Mouse (Mus musculus) skeletal muscle tissue, adult 2 months (tissue): ENCODE data around the gene Chek2.

Experiments used
- DNase-seq: peaks from one replicate; pipeline ENCODE4 v3.0.0-alpha.2; 2012; ENCODE audit warnings: low read depth, low spot score

Gene Chek2

DNA sequence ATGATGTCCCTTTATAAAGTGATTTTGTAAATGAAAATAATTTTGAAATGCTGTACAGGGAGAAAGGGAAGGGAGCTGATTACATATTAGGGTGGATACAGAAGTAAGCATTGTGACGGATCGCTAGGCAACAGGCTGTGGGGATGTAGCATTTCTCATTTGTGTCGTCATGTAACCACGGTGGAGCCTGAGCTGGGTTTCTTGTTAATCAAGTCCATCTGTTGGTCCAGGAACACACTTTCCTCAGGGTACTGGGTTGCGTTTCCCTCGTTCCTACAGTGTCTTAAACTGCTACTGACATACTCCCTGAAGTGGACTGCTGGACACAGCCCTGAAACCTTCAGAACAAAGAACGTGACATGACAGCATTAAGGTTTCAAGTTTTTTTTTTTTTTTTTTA is 58.4 kb downstream of the Chek2 start:
- peak; percentile 58 for DNase-seq

DNA sequence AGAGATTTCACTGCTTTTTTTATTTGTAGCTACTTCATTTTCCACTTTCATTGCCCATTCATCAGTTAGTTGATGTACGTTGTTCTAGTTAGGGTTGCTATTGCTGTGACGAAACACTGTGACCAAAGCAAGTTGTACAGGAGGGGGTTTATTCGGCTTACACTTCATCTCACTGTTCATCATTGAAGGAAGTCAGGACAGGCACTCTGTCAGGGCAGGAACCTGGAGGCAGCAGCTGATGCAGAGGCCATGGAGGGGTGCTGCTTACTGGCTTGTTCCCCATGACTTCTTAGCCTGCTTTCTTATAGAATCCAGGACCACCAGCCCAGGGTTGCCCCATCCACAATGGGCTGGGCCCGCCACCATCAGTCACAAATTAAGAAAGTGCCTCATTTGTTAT is 59.0 kb downstream of the Chek2 start:
- no peak for DNase-seq

DNA sequence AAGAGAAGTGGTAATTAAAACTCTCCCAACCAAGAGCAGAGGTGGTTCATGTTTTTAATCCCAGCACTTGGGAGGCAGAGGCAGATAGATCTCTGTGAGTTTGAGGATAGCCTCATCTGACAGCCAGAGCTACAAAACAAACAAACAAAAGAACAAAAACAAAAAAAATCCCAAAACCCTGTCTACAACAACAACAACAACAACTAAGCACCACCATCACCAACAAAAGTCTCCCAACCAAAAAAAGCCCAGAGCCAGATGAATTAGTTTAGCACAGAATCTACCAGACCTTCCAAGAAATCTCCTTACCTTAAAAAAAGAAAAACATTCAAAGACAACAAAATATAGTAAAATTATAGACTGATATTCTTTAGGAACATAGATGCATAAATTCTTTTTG is 60.6 kb downstream of the Chek2 start:
- DNase-seq: no peak

DNA sequence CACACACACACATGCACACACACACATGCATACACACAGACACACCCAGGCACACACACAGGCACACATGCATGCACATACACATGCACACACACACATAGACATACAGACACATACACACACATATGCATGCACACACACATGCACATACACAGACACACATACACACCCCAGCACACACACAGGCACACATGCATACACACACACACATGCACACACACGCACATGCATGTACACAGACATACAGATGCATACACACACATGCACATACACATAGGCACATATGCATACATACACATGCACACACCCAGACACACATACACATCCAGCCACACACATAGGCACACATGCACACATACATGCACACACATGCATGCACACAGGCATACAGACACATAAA is 66.9 kb downstream of the Chek2 start:
- DNase-seq: no peak

DNA sequence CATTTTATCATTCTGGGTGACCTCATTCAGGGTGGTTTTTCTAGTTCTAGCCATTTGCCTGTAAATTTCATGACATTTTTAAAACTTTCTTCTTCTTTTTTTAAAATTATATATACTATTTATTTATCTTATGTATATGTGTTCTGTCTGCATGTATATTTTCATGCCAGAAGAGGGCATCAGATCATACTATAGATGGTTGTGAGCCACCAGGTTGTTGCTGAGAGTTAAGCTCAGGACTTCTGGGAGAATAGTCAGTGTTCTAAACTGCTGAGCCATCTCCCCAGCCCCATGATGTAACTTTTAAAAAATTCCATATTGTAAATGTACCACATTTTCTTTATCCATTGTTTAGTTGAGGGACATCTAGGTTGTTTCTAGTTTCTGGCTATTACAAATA is 69.1 kb downstream of the Chek2 start:
- no peak for DNase-seq

DNA sequence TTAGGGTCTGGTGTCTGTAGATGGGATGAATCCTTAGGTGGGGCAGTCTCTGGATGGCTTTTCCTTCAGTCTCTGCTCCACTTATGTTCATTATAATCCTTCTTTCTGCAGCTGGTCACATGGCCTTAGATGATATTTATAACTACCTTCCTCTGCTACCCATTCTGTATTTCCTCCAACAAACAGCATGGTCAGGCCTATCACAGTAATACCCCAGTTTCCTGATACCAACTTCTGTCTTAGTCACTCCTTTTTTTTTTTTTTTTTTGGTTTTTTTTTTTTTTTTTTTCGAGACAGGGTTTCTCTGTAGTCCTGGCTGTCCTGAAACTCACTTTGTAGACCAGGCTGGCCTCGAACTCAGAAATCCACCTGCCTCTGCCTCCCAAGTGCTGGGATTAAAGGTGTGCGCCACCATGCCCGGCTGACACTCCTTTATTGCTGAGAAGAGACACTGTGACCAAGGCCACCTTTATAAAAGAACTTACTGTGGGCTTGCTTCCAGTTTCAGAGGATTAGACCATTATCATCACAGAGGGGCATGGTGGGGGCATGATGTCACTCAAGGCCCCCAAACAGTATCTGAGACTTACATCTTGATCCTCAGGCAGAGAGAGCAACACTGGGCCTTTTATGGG is 70.3 kb downstream of the Chek2 start:
- DNase-seq: no peak

DNA sequence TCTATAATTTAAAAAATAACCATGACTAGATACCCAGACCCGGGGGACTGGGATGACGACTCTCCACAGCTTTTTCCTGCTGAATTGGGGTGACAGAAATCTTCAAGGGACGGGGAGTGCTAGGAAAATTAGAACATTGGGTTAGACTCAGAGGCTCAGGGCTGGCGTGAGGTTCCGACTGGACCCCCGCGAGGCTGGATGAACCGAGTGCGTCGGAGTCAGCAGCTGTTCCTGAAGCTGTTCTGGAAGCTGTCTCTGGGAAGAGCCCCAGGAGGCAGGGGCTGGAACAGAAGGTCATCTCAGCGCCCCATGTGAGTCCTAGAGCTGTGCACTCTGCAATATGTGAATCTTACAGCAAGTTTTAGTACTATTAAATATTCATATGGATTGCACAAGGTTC is 75.1 kb downstream of the Chek2 start:
- peak; percentile 14 for DNase-seq

DNA sequence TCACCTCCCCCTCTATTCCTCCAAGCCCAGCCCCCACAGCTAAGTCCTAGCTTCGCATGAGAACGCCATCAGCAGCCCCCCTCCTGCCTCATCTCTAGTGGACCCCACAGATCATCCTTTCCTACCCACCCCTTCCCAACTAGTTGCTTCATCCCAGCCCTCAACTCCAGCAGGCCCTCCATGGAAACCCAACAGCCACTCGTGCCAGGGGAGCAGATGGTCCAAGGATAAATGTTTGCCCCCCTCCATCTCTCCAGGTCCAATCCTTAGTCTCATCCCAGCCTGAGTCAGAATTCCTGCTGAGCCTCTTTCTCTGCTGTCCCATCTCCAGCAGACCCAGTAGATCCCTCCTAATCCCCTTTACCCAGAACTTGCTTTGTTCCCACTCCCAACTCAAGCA is 76.5 kb downstream of the Chek2 start:
- DNase-seq: no peak

DNA sequence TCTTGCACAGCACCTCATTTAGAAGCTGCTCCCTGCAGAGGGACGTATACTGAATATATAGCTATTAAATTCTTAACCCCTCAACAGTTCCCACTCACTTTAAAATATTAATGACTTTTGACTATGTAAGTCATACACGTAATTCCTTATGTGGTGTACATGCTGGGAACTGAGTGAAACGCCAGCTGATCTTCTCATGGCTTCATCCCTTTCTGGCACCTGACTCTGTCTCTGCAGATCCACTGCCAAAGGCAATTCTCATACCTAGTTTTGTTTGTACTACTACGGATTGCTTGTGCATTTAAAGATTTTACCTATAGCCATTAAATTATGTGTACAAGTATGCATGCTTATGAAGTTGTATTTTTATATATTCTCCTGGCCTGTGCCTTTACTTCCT is 79.8 kb downstream of the Chek2 start:
- DNase-seq: no peak

DNA sequence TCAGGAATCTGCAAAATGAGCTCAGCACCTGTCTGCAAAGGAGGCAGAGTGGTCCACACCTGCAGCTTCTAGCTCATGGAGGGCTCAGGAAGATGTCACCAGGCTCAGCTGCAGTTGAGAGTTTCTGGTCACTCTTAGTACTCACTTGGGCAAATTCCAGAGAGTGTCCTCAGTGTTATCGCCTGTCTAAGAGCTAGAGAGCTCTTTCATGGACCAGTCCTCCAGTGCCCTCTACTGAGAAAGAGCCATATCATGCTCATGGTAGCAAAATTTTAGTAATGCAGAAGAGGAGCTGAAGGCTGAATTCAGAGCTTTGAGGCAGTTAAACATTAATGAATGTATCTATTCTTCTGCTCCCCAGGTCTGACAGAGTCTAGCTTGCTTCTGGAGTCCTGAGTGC is 83.6 kb downstream of the Chek2 start:
- peak; percentile 36 for DNase-seq
